Mouse (Mus musculus) adipocyte (in vitro differentiated cells): ENCODE measurements around the gene Ilf2.

Experiments used
- DNase-seq: peaks from one replicate; pipeline ENCODE4 v3.0.0-alpha.2; 2016; ENCODE audit warnings: low spot score

Ilf2 gene

GRCm38 (mm10) chr3:90475831-90476611, at the start of gene Ilf2:
TSS of gene Ilf2 (plus strand) at chr3:90476126.
- DNase-seq = peak; percentile 99

- peak; percentile 81 for DNase-seq
These were observed 48.4 kb upstream of the Ilf2 start for GRCm38 (mm10) chr3:90427574-90427973.

- DNase-seq = peak; percentile 80
These were observed 47.7 kb upstream of the Ilf2 start for GRCm38 (mm10) chr3:90428186-90428585.

- no peak for DNase-seq
These were observed 46.4 kb upstream of the Ilf2 start for GRCm38 (mm10) chr3:90429576-90429975.

GRCm38 (mm10) chr3:90432348-90432747, 43.6 kb upstream of the Ilf2 start:
- no peak for DNase-seq

GRCm38 (mm10) chr3:90432811-90433219, 43.1 kb upstream of the Ilf2 start:
- no peak for DNase-seq

- DNase-seq = peak; percentile 99
These were observed 42.4 kb upstream of the Ilf2 start, which contains the start of gene Ints3 for GRCm38 (mm10) chr3:90433381-90434020. TSS of gene Ints3 (minus strand) at chr3:90433622.

- DNase-seq = no peak
These were observed 41.7 kb upstream of the Ilf2 start for GRCm38 (mm10) chr3:90434073-90434730.

GRCm38 (mm10) chr3:90437131-90437530, 38.8 kb upstream of the Ilf2 start:
- no peak for DNase-seq

GRCm38 (mm10) chr3:90440756-90441155, 35.2 kb upstream of the Ilf2 start:
- no peak for DNase-seq

- DNase-seq = no peak
These were observed 31.9 kb upstream of the Ilf2 start for GRCm38 (mm10) chr3:90443977-90444376.

- DNase-seq = peak; percentile 50
These were observed 30.3 kb upstream of the Ilf2 start for GRCm38 (mm10) chr3:90445417-90446200.

- peak; percentile 86 for DNase-seq
These were observed 29.4 kb upstream of the Ilf2 start for GRCm38 (mm10) chr3:90446389-90447122.

- DNase-seq = no peak
These were observed 28.8 kb upstream of the Ilf2 start for GRCm38 (mm10) chr3:90447123-90447494.

- DNase-seq = no peak
These were observed 27.3 kb upstream of the Ilf2 start for GRCm38 (mm10) chr3:90448626-90449025.

GRCm38 (mm10) chr3:90450874-90451273, 25.1 kb upstream of the Ilf2 start:
- DNase-seq = no peak

GRCm38 (mm10) chr3:90451396-90452095, 24.4 kb upstream of the Ilf2 start:
- peak; percentile 43 for DNase-seq

GRCm38 (mm10) chr3:90454931-90455330, 21.0 kb upstream of the Ilf2 start:
- DNase-seq = no peak

GRCm38 (mm10) chr3:90459727-90460126, 16.2 kb upstream of the Ilf2 start:
- no peak for DNase-seq

- no peak for DNase-seq
These were observed 15.6 kb upstream of the Ilf2 start for GRCm38 (mm10) chr3:90460315-90460714.

GRCm38 (mm10) chr3:90461935-90462334, 14.0 kb upstream of the Ilf2 start:
- no peak for DNase-seq
